Comparison of ENCODE assay signal across 31 mouse cellular contexts in genomic region chr13:45688864-45689263, GRCm38 (mm10).
"Had no signal": no experiment of that assay in that cellular context is flagged by ENCODE, and none has a peak within 500 bp of the region (broad histone marks: within the 10 kb centered on the region; RNA-seq: fewer than 3 reads in every experiment).

No protein-coding gene starts in this region.

- H3K27ac ChIP-seq: limb, embryonic 10.5 days; limb, embryonic 12.5 days; limb, embryonic 13.5 days; limb, embryonic 15.5 days; liver, embryonic 12.5 days; liver, embryonic 13.5 days; liver, embryonic 14.5 days; liver, embryonic 15.5 days; lung, embryonic 15.5 days; macrophage; midbrain, embryonic 10.5 days; midbrain, embryonic 12.5 days; midbrain, embryonic 13.5 days; midbrain, embryonic 15.5 days had no signal

- H3K4me2 ChIP-seq: limb, embryonic 12.5 days; limb, embryonic 13.5 days; limb, embryonic 15.5 days; liver, embryonic 11.5 days; liver, embryonic 12.5 days; liver, embryonic 13.5 days; liver, embryonic 15.5 days; lung, embryonic 14.5 days; lung, embryonic 15.5 days; midbrain, embryonic 11.5 days; midbrain, embryonic 12.5 days; midbrain, embryonic 13.5 days; midbrain, embryonic 15.5 days had no signal

- H3K9ac ChIP-seq: limb, embryonic 12.5 days; limb, embryonic 13.5 days; limb, embryonic 15.5 days; liver, embryonic 12.5 days; liver, embryonic 13.5 days; liver, embryonic 14.5 days; liver, embryonic 15.5 days; liver, postnatal 0 days; lung, embryonic 14.5 days; lung, embryonic 15.5 days; midbrain, embryonic 12.5 days; midbrain, embryonic 13.5 days; midbrain, embryonic 15.5 days had no signal

- DNase-seq: left cerebral cortex, postnatal 4 days; liver; liver, embryonic 13.5 days; liver, postnatal 0 days; lung, adult 18-20 months; lung, adult 2 months; lung, embryonic 14.5 days; lung, postnatal 10 days; lung, postnatal 14 days; lung, postnatal 36 days; lung, postnatal 4 days; midbrain, embryonic 14.5 days had no signal

- H3K27me3 ChIP-seq: limb, embryonic 12.5 days; limb, embryonic 13.5 days; limb, embryonic 15.5 days; liver, embryonic 12.5 days; liver, embryonic 13.5 days; liver, embryonic 15.5 days; lung, embryonic 15.5 days; megakaryocyte, embryonic 14.5 days; midbrain, embryonic 12.5 days; midbrain, embryonic 13.5 days; midbrain, embryonic 15.5 days had no signal

- ATAC-seq: liver, embryonic 12.5 days; liver, postnatal 0 days; lung, postnatal 0 days; midbrain, embryonic 13.5 days; midbrain, embryonic 15.5 days; midbrain, embryonic 16.5 days had no signal

- H3K36me3 ChIP-seq: limb, embryonic 10.5 days; limb, embryonic 12.5 days; limb, embryonic 13.5 days; limb, embryonic 15.5 days; liver, embryonic 12.5 days; liver, embryonic 13.5 days; liver, embryonic 15.5 days; lung, embryonic 15.5 days; midbrain, embryonic 10.5 days; midbrain, embryonic 12.5 days; midbrain, embryonic 13.5 days; midbrain, embryonic 15.5 days had no signal

- H3K4me3 ChIP-seq: limb, embryonic 10.5 days; limb, embryonic 12.5 days; limb, embryonic 13.5 days; limb, embryonic 15.5 days; liver, embryonic 12.5 days; liver, embryonic 13.5 days; liver, embryonic 15.5 days; lung, embryonic 15.5 days; megakaryocyte, embryonic 14.5 days; midbrain, embryonic 10.5 days; midbrain, embryonic 12.5 days; midbrain, embryonic 13.5 days; midbrain, embryonic 15.5 days; myocyte had no signal

- H3K9me3 ChIP-seq: limb, embryonic 10.5 days; limb, embryonic 12.5 days; limb, embryonic 13.5 days; limb, embryonic 15.5 days; liver, embryonic 12.5 days; liver, embryonic 13.5 days; liver, embryonic 15.5 days; lung, embryonic 15.5 days; megakaryocyte, embryonic 14.5 days; midbrain, embryonic 10.5 days; midbrain, embryonic 12.5 days; midbrain, embryonic 13.5 days; midbrain, embryonic 15.5 days had no signal
